8 mouse cellular contexts compared by ENCODE assay signal in genomic region chr7:80340793-80341192, GRCm38 (mm10). TPM values are rescaled to one million over a fixed set of nuclear protein-coding genes. Genes with fewer than 3 reads are reported as not detected.
DNase-seq lines count a peak whose midpoint lies in the region; ATAC-seq and TF ChIP-seq lines count a peak whose summit lies in the region.

TSS of gene Unc45a (minus strand) at chr7:80341005.

- H3K79me2 ChIP-seq in C2C12 (ENCODE audit: control insufficient read depth, insufficient read depth), result peaks cover 17% of the 10 kb centered on the region
- no peaks in the 10 kb centered on the region for H3K79me2 ChIP-seq in heart, adult 2 months (replicated peaks; ENCODE audit: control insufficient read depth, insufficient read depth, low read length)

- peak within 1 kb of the TSS; percentile 76 for H3K9ac ChIP-seq in embryonic facial prominence, embryonic 14.5 days (ENCODE audit: low read depth, low read length)
- peak within 1 kb of the TSS; percentile 83 for H3K9ac ChIP-seq in heart, adult 2 months (ENCODE audit: low read depth, low read length)
- peak within 1 kb of the TSS; percentile 65 for H3K9ac ChIP-seq in limb, embryonic 12.5 days (replicated peaks)
- peak within 1 kb of the TSS; percentile 71 for H3K9ac ChIP-seq in midbrain, embryonic 13.5 days (replicated peaks)

- peak within 1 kb of the TSS; percentile 71 for H3ac ChIP-seq in C2C12 (ENCODE audit: control insufficient read depth, insufficient read length, low read depth)

- 0 out of 2 replicates have a peak, but pooled peaks have one; percentile 11 for TF ChIP-seq EP300 in heart, adult 2 months (IDR thresholded peaks at IDR 0.05; ENCODE audit: insufficient read depth, low read depth, low read length)

- peaks cover 4% of the 10 kb centered on the region for H3K79me3 ChIP-seq in C2C12 (ENCODE audit: low read depth)

- peak in 1 of 2 experiments; percentile 50 for DNase-seq in adrenal gland, postnatal 4 days (ENCODE audit: low spot score in 2 of 2)
- peak; percentile 87 for DNase-seq in embryonic facial prominence, embryonic 14.5 days (ENCODE audit: low spot score)
- DNase-seq in heart, adult 2 months, result peak; percentile 77 to 82
- DNase-seq in kidney, adult 18-20 months, result peak; percentile 76
- DNase-seq in spleen, postnatal 10 days (ENCODE audit: low spot score in 2 of 2), result peak; percentile 57 to 82

- ATAC-seq in embryonic facial prominence, embryonic 14.5 days (ENCODE audit: low read depth), result peak; percentile 66
- ATAC-seq in limb, embryonic 12.5 days (ENCODE audit: insufficient number of reproducible peaks, insufficient read depth, low FRiP score, low TSS enrichment, low read depth), result 0 out of 2 replicates have a peak, but pooled peaks have one; percentile 6
- peak; percentile 41 for ATAC-seq in midbrain, embryonic 13.5 days

- peak within 1 kb of the TSS; percentile 44 for H3K4me3 ChIP-seq in C2C12 (ENCODE audit: insufficient read depth, poor library complexity, severe bottlenecking)
- H3K4me3 ChIP-seq in embryonic facial prominence, embryonic 14.5 days (ENCODE audit: low read depth, low read length), result peak within 1 kb of the TSS; percentile 65
- peak within 1 kb of the TSS; percentile 68 for H3K4me3 ChIP-seq in heart, adult 2 months
- H3K4me3 ChIP-seq in limb, embryonic 12.5 days (replicated peaks), result peak within 1 kb of the TSS; percentile 49
- H3K4me3 ChIP-seq in midbrain, embryonic 13.5 days (replicated peaks), result peak within 1 kb of the TSS; percentile 59

- TF ChIP-seq CTCF in C2C12 (IDR thresholded peaks at IDR 0.05; ENCODE audit: control insufficient read depth, insufficient read depth, insufficient read length), result peak; percentile 36
- TF ChIP-seq CTCF in heart, adult 2 months (IDR thresholded peaks at IDR 0.05), result peak; percentile 72

- peak within 1 kb of the TSS; percentile 77 for H3K4me2 ChIP-seq in embryonic facial prominence, embryonic 14.5 days (ENCODE audit: low read depth, low read length)
- peak within 1 kb of the TSS; percentile 85 for H3K4me2 ChIP-seq in limb, embryonic 12.5 days
- peak within 1 kb of the TSS; percentile 90 for H3K4me2 ChIP-seq in midbrain, embryonic 13.5 days (replicated peaks)

- H3K4me1 ChIP-seq in embryonic facial prominence, embryonic 14.5 days (ENCODE audit: control insufficient read depth, insufficient read depth, low read length), result peaks cover 21% of the 10 kb centered on the region
- H3K4me1 ChIP-seq in heart, adult 2 months (ENCODE audit: control insufficient read depth, insufficient read depth, low read length), result peaks cover 11% of the 10 kb centered on the region
- H3K4me1 ChIP-seq in limb, embryonic 12.5 days (replicated peaks), result peaks cover 37% of the 10 kb centered on the region
- H3K4me1 ChIP-seq in midbrain, embryonic 13.5 days (replicated peaks), result peaks cover 54% of the 10 kb centered on the region

- peak within 1 kb of the TSS; percentile 87 for H3K27ac ChIP-seq in embryonic facial prominence, embryonic 14.5 days (replicated peaks; ENCODE audit: low read depth, low read length)
- peak within 1 kb of the TSS; percentile 95 for H3K27ac ChIP-seq in heart, adult 2 months
- H3K27ac ChIP-seq in limb, embryonic 12.5 days, result peak within 1 kb of the TSS; percentile 82
- H3K27ac ChIP-seq in midbrain, embryonic 13.5 days, result peak within 1 kb of the TSS; percentile 88

- 3% methylated on average over 11 of the region's 11 CpGs for WGBS in embryonic facial prominence, embryonic 14.5 days
- WGBS in heart, adult 2 months, result 2% methylated on average over 11 of the region's 11 CpGs
- WGBS in limb, embryonic 12.5 days, result 2% methylated on average over 11 of the region's 11 CpGs
- WGBS in midbrain, embryonic 13.5 days, result 3% methylated on average over 11 of the region's 11 CpGs

- H3K9me3 ChIP-seq in embryonic facial prominence, embryonic 14.5 days (ENCODE audit: control insufficient read depth, low read length), result no peaks in the 10 kb centered on the region
- no peaks in the 10 kb centered on the region for H3K9me3 ChIP-seq in limb, embryonic 12.5 days
- no peaks in the 10 kb centered on the region for H3K9me3 ChIP-seq in midbrain, embryonic 13.5 days

- no peaks in the 10 kb centered on the region for H3K27me3 ChIP-seq in C2C12 (ENCODE audit: control insufficient read depth, insufficient read depth, insufficient read length)
- no peaks in the 10 kb centered on the region for H3K27me3 ChIP-seq in embryonic facial prominence, embryonic 14.5 days (replicated peaks; ENCODE audit: control insufficient read depth, insufficient read depth, low read length)
- no peaks in the 10 kb centered on the region for H3K27me3 ChIP-seq in heart, adult 2 months (ENCODE audit: control insufficient read depth, insufficient read depth, low read length)
- no peaks in the 10 kb centered on the region for H3K27me3 ChIP-seq in limb, embryonic 12.5 days
- no peaks in the 10 kb centered on the region for H3K27me3 ChIP-seq in midbrain, embryonic 13.5 days

- intact Hi-C loops in heart, adult 2 months (cut with DNase I), result loop anchor here (1.0 kb wide), 2 partner anchors 16 to 30 kb away; partner anchors contain the start of gene Rccd1

- H3K36me3 ChIP-seq in C2C12 (ENCODE audit: control insufficient read depth, insufficient read depth), result peaks cover 20% of the 10 kb centered on the region
- peaks cover 19% of the 10 kb centered on the region for H3K36me3 ChIP-seq in embryonic facial prominence, embryonic 14.5 days (ENCODE audit: control insufficient read depth, insufficient read depth, low read length)
- no peaks in the 10 kb centered on the region for H3K36me3 ChIP-seq in heart, adult 2 months (ENCODE audit: control insufficient read depth, insufficient read depth, low read length)
- H3K36me3 ChIP-seq in limb, embryonic 12.5 days, result peaks cover 24% of the 10 kb centered on the region
- H3K36me3 ChIP-seq in midbrain, embryonic 13.5 days, result peaks cover 27% of the 10 kb centered on the region

- TF ChIP-seq POLR2A in heart, adult 2 months (IDR thresholded peaks at IDR 0.05; ENCODE audit: insufficient read depth, low read depth, low read length), result no peak

TF ChIP-seq in C2C12, 6 proteins besides CTCF, POLR2A, EP300 and RAD21:
- TF ChIP-seq MYOG (IDR thresholded peaks at IDR 0.05; ENCODE audit: control insufficient read depth, extremely low read depth, insufficient read length), result no peak
- TF ChIP-seq FOSL1 (IDR thresholded peaks at IDR 0.05; ENCODE audit: insufficient read depth, low read length, poor library complexity, severe bottlenecking), result no peak
- no peak for TF ChIP-seq MYOD1 (IDR thresholded peaks at IDR 0.05; ENCODE audit: control insufficient read depth, insufficient read length, low read depth)
- no peak for TF ChIP-seq CEBPB (IDR thresholded peaks at IDR 0.05; ENCODE audit: low read depth)
- TF ChIP-seq USF1 (IDR thresholded peaks at IDR 0.05; ENCODE audit: low read depth), result no peak
- no peak for TF ChIP-seq MAX (IDR thresholded peaks at IDR 0.05)

RNA-seq across cellular contexts. Expression of gene Unc45a, which starts in this region (rescaled TPM):
- polyA plus RNA-seq in C2C12 (2012; fragmentation: generic; extraction: Trizol), result 46.9 TPM
- 10 to 100 TPM; 43.6 to 53.5 TPM for total RNA-seq in adrenal gland, postnatal 4 days (2021)
- 34.1 and 39.7 TPM in 2 replicates for polyA plus RNA-seq in embryonic facial prominence, embryonic 14.5 days (2014; fragmentation: Nextera tagmentation; extraction: Ambion mirVana)
- total RNA-seq in heart, adult 2 months (2021), result 10 to 100 TPM; 15.8 to 16.8 TPM
- polyA plus RNA-seq in heart, adult 2 months (2012; rRNA removed), result 23.0 and 24.0 TPM in 2 replicates
- polyA plus RNA-seq in limb, embryonic 12.5 days (2016; fragmentation: Nextera tagmentation; extraction: Ambion mirVana), result 56.9 and 61.8 TPM in 2 replicates
- polyA plus RNA-seq in midbrain, embryonic 13.5 days (2015; fragmentation: Nextera tagmentation; extraction: Ambion mirVana), result 52.5 and 58.6 TPM in 2 replicates

Comparison
In these comparisons a context has a peak if more than half of its experiments do, and no peak if none do; other contexts are left out.
1. ATAC-seq: peak in every context shown above with its lines; median percentile 66 in embryonic facial prominence, embryonic 14.5 days; 41 in midbrain, embryonic 13.5 days; 6 in limb, embryonic 12.5 days.